Mouse (Mus musculus): ENCODE results near the gene Fndc1.

Gene Fndc1

GRCm38 (mm10) chr17:7820176-7820575, 6.9 kb downstream of the Fndc1 start:
- DNase-seq (ENCODE audit: low spot score in 2 of 2) = no peak

GRCm38 (mm10) chr17:7816602-7817001, 10.5 kb downstream of the Fndc1 start:
- DNase-seq (ENCODE audit: low spot score in 2 of 2) = no peak

GRCm38 (mm10) chr17:7814433-7814832, 12.7 kb downstream of the Fndc1 start:
- no peak for DNase-seq (ENCODE audit: low spot score in 2 of 2)

- no peak for DNase-seq (ENCODE audit: low spot score in 2 of 2)
Observed at GRCm38 (mm10) chr17:7808043-7808442, 19.1 kb downstream of the Fndc1 start.

- no peak for DNase-seq (ENCODE audit: low spot score in 2 of 2)
Observed at GRCm38 (mm10) chr17:7805105-7805504, 22.0 kb downstream of the Fndc1 start.

GRCm38 (mm10) chr17:7802483-7802882, 24.6 kb downstream of the Fndc1 start:
- no peak for DNase-seq (ENCODE audit: low spot score in 2 of 2)

GRCm38 (mm10) chr17:7799894-7800293, 27.2 kb downstream of the Fndc1 start:
- no peak for DNase-seq (ENCODE audit: low spot score in 2 of 2)

GRCm38 (mm10) chr17:7795584-7795983, 31.5 kb downstream of the Fndc1 start:
- DNase-seq (ENCODE audit: low spot score in 2 of 2) = no peak

- DNase-seq (ENCODE audit: low spot score in 2 of 2) = no peak
Observed at GRCm38 (mm10) chr17:7795168-7795567, 31.9 kb downstream of the Fndc1 start.

- no peak for DNase-seq (ENCODE audit: low spot score in 2 of 2)
Observed at GRCm38 (mm10) chr17:7794093-7794492, 33.0 kb downstream of the Fndc1 start.

- no peak for DNase-seq (ENCODE audit: low spot score in 2 of 2)
Observed at GRCm38 (mm10) chr17:7790512-7790911, 36.6 kb downstream of the Fndc1 start.

- DNase-seq (ENCODE audit: low spot score in 2 of 2) = peak in 1 of 2 experiments; percentile 6
Observed at GRCm38 (mm10) chr17:7774101-7774500, 53.0 kb downstream of the Fndc1 start.

- DNase-seq (ENCODE audit: low spot score in 2 of 2) = no peak
Observed at GRCm38 (mm10) chr17:7759786-7760185, 67.3 kb downstream of the Fndc1 start.

GRCm38 (mm10) chr17:7755001-7755400, 72.1 kb downstream of the Fndc1 start:
- no peak for DNase-seq (ENCODE audit: low spot score in 2 of 2)

- DNase-seq (ENCODE audit: low spot score in 2 of 2) = no peak
Observed at GRCm38 (mm10) chr17:7753383-7753782, 73.7 kb downstream of the Fndc1 start.

- no peak for DNase-seq (ENCODE audit: low spot score in 2 of 2)
Observed at GRCm38 (mm10) chr17:7749051-7749815, 77.9 kb downstream of the Fndc1 start.

GRCm38 (mm10) chr17:7746841-7747240, 80.3 kb downstream of the Fndc1 start:
- DNase-seq (ENCODE audit: low spot score in 2 of 2) = peak; percentile 3 to 15

- DNase-seq (ENCODE audit: low spot score in 2 of 2) = peak in 1 of 2 experiments; percentile 3
Observed at GRCm38 (mm10) chr17:7744976-7745375, 82.1 kb downstream of the Fndc1 start.

- DNase-seq (ENCODE audit: low spot score in 2 of 2) = no peak
Observed at GRCm38 (mm10) chr17:7740988-7741387, 86.1 kb downstream of the Fndc1 start.

- no peak for DNase-seq (ENCODE audit: low spot score in 2 of 2)
Observed at GRCm38 (mm10) chr17:7722991-7723390, 104.1 kb downstream of the Fndc1 start.

- no peak for DNase-seq (ENCODE audit: low spot score in 2 of 2)
Observed at GRCm38 (mm10) chr17:7718886-7719285, 108.2 kb downstream of the Fndc1 start.

GRCm38 (mm10) chr17:7717945-7718344, 109.2 kb downstream of the Fndc1 start:
- no peak for DNase-seq (ENCODE audit: low spot score in 2 of 2)

- DNase-seq (ENCODE audit: low spot score in 2 of 2) = no peak
Observed at GRCm38 (mm10) chr17:7713020-7713419, 114.1 kb downstream of the Fndc1 start.

- no peak for DNase-seq (ENCODE audit: low spot score in 2 of 2)
Observed at GRCm38 (mm10) chr17:7707073-7707472, 120.0 kb downstream of the Fndc1 start.

Measured in right cerebral cortex, postnatal 36 days (tissue).